Mouse (Mus musculus): ENCODE results near the gene Hist1h2bm. TPM values are rescaled to one million over a fixed set of nuclear protein-coding genes. Genes with fewer than 3 reads are reported as not detected.
A peak's percentile ranks its signal among the peaks of the same experiment; 100 is the strongest.
"Not testable (repeated sequence)": the region's sequence is repeated elsewhere in the genome, so short reads cannot be mapped to it uniquely, and the experiment has no call there.

Hist1h2bm gene
- polyA plus RNA-seq, 1 experiment from 2014 or later, result 2.3 TPM

DNA sequence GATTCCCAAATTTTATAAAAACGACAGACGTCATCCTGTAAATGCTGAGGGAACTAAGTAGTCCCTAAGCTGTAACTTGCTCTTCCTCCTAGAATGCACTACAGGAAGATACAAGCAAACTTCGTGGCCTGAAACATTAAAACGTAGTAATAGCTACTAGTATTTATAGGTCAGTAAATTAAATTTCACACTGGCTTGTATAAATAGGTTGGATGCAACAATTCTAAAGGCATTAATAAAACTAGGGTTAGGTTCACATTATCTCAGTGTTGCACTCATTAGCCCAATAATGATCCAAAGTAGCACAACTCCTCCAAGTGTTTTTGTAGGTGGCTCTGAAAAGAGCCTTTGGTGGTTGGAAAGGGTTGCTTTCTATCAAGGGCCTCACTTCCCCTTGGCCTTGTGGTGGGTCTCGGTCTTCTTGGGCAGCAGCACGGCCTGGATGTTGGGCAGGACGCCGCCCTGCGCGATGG lies 31.2 kb downstream of the Hist1h2bm start:
- Histone ChIP-seq H3K4me3 (ENCODE audit: low read depth, low read length) (peak overlapping the region; percentile 46), H3K27ac (ENCODE audit: low read depth) (peak overlapping the region; percentile 98), H3K9me3 (ENCODE audit: low read length) (no peaks in the 10 kb centered on the region), H3K4me1 (ENCODE audit: insufficient read depth) (peaks cover 15% of the 10 kb centered on the region), H3K4me2 (ENCODE audit: low read depth, low read length) (peak overlapping the region; percentile 67), H3K27me3 (ENCODE audit: insufficient read depth, low read length) (no peaks in the 10 kb centered on the region), H3K36me3 (replicated peaks; ENCODE audit: insufficient read depth, low read length) (no peaks in the 10 kb centered on the region), H3K9ac (replicated peaks) (peak overlapping the region; percentile 78)
- no peak for ATAC-seq
- 3% methylated on average over 10 of the region's 10 CpGs for WGBS (ENCODE audit: insufficient replicate concordance)
- DNase-seq, result no peak
- TF ChIP-seq CTCF (IDR thresholded peaks at IDR 0.05; ENCODE audit: low read depth) (no peak), EP300 (IDR thresholded peaks at IDR 0.05; ENCODE audit: low read depth) (no peak)

- peak; percentile 80 for DNase-seq
- ATAC-seq, result peak; percentile 89
Measured at GRCm38 (mm10) chr13:21753524-21754285, 31.9 kb downstream of the Hist1h2bm start, which contains the start of the genes Hist1h2ak and Hist1h2bn. TSS of gene Hist1h2ak (minus strand) at chr13:21753827. TSS of gene Hist1h2bn (plus strand) at chr13:21754123.

GRCm38 (mm10) chr13:21754294-21755001 lies 32.6 kb downstream of the Hist1h2bm start:
- DNase-seq, result peak; percentile 76
- peak; percentile 75; the same call in 1 of the 2 replicates for TF ChIP-seq EP300 (IDR thresholded peaks at IDR 0.05; ENCODE audit: low read depth)
- Histone ChIP-seq H3K4me1 (ENCODE audit: insufficient read depth) (peaks cover 13% of the 10 kb centered on the region), H3K9ac (replicated peaks) (peak overlapping the region; percentile 60), H3K27ac (ENCODE audit: low read depth) (peak overlapping the region; percentile 98), H3K4me2 (ENCODE audit: low read depth, low read length) (peak overlapping the region; percentile 70), H3K4me3 (ENCODE audit: low read depth, low read length) (peak overlapping the region; percentile 46)
- H3K36me3 ChIP-seq (replicated peaks; ENCODE audit: insufficient read depth, low read length); H3K27me3 ChIP-seq (ENCODE audit: insufficient read depth, low read length); H3K9me3 ChIP-seq (ENCODE audit: low read length): not testable (repeated sequence)
- WGBS (ENCODE audit: insufficient replicate concordance), result under 1% methylated on average over 15 of the region's 26 CpGs
- ATAC-seq, result peak; percentile 1; the same call in 1 of the 2 replicates

More at GRCm38 (mm10) chr13:21753524-21754285, 31.9 kb downstream of the Hist1h2bm start, which contains the start of the genes Hist1h2ak and Hist1h2bn:
- H3K36me3 ChIP-seq (replicated peaks; ENCODE audit: insufficient read depth, low read length); H3K27me3 ChIP-seq (ENCODE audit: insufficient read depth, low read length); H3K9me3 ChIP-seq (ENCODE audit: low read length): not testable (repeated sequence)
- peak within 1 kb of the TSS; percentile 46 for H3K4me3 ChIP-seq (ENCODE audit: low read depth, low read length)
- H3K27ac ChIP-seq (ENCODE audit: low read depth), result peak within 1 kb of the TSS; percentile 98
- H3K4me2 ChIP-seq (ENCODE audit: low read depth, low read length), result peak within 1 kb of the TSS; percentile 70
- H3K9ac ChIP-seq (replicated peaks), result peak within 1 kb of the TSS; percentile 78
- WGBS (ENCODE audit: insufficient replicate concordance), result under 1% methylated on average over 42 of the region's 50 CpGs
- H3K4me1 ChIP-seq (ENCODE audit: insufficient read depth), result peaks cover 15% of the 10 kb centered on the region
- peak; percentile 82 for TF ChIP-seq EP300 (IDR thresholded peaks at IDR 0.05; ENCODE audit: low read depth)
- peak; percentile 41 for TF ChIP-seq CTCF (IDR thresholded peaks at IDR 0.05; ENCODE audit: low read depth)

- DNase-seq (no peak), ATAC-seq (no peak)
- Histone ChIP-seq H3K36me3 (replicated peaks; ENCODE audit: insufficient read depth, low read length) (no peaks in the 10 kb centered on the region), H3K27ac (ENCODE audit: low read depth) (peak overlapping the region; percentile 83), H3K9me3 (ENCODE audit: low read length) (no peaks in the 10 kb centered on the region), H3K4me2 (ENCODE audit: low read depth, low read length) (peak overlapping the region; percentile 70), H3K4me1 (ENCODE audit: insufficient read depth) (peaks cover 10% of the 10 kb centered on the region), H3K27me3 (ENCODE audit: insufficient read depth, low read length) (no peaks in the 10 kb centered on the region), H3K4me3 (ENCODE audit: low read depth, low read length) (peak overlapping the region; percentile 46), H3K9ac (replicated peaks) (no peak overlapping the region)
- WGBS (ENCODE audit: insufficient replicate concordance), result 78% methylated on average over 1 of the region's 1 CpGs
- TF ChIP-seq CTCF (IDR thresholded peaks at IDR 0.05; ENCODE audit: low read depth) (no peak), EP300 (IDR thresholded peaks at IDR 0.05; ENCODE audit: low read depth) (no peak)
Measured at GRCm38 (mm10) chr13:21755707-21756106, 33.9 kb downstream of the Hist1h2bm start.

Small RNA genes lying within 50 kb of the gene (microRNA-seq; reads per million reads assigned to microRNA genes)
- gene Gm44357 (not detected), gene Gm44367 (not detected), gene Gm44454 (not detected)

Other genes with a start within 250 kb of the Hist1h2bm start
- 0.77 and 0.78 TPM in 2 replicates for gene Zkscan4, start 243.1 kb upstream of the Hist1h2bm start, polyA plus RNA-seq (2015; fragmentation: Nextera tagmentation; extraction: Ambion mirVana)
- not detected in 2 replicates for gene Gm10065, start 242.6 kb upstream of the Hist1h2bm start, polyA plus RNA-seq (2015; fragmentation: Nextera tagmentation; extraction: Ambion mirVana)
- 0.52 and 0.70 TPM in 2 replicates for gene AK157302, start 226.8 kb upstream of the Hist1h2bm start, polyA plus RNA-seq (2015; fragmentation: Nextera tagmentation; extraction: Ambion mirVana)
- gene Gm11273, start 220.6 kb upstream of the Hist1h2bm start, polyA plus RNA-seq (2015; fragmentation: Nextera tagmentation; extraction: Ambion mirVana), result 6.4 and 8.9 TPM in 2 replicates
- gene Zkscan8, start 190.9 kb upstream of the Hist1h2bm start, polyA plus RNA-seq (2015; fragmentation: Nextera tagmentation; extraction: Ambion mirVana), result 1.2 and 1.6 TPM in 2 replicates
- not detected in 2 replicates for gene Olfr1366, start 179.2 kb upstream of the Hist1h2bm start, polyA plus RNA-seq (2015; fragmentation: Nextera tagmentation; extraction: Ambion mirVana)
- 0.02 TPM in 1 of 2 replicates, not detected in the other for gene Olfr1535, start 162.2 kb upstream of the Hist1h2bm start, polyA plus RNA-seq (2015; fragmentation: Nextera tagmentation; extraction: Ambion mirVana)
- gene Olfr1364, start 140.3 kb upstream of the Hist1h2bm start, polyA plus RNA-seq (2015; fragmentation: Nextera tagmentation; extraction: Ambion mirVana), result not detected in 2 replicates
- not detected in 2 replicates for gene Olfr1362, start 108.0 kb upstream of the Hist1h2bm start, polyA plus RNA-seq (2015; fragmentation: Nextera tagmentation; extraction: Ambion mirVana)
- not detected in 2 replicates for gene Olfr11, start 79.5 kb upstream of the Hist1h2bm start, polyA plus RNA-seq (2015; fragmentation: Nextera tagmentation; extraction: Ambion mirVana)
- gene Olfr1361, start 58.7 kb upstream of the Hist1h2bm start, polyA plus RNA-seq (2015; fragmentation: Nextera tagmentation; extraction: Ambion mirVana), result not detected in 2 replicates
- not detected in 2 replicates for gene Olfr1360, start 44.6 kb upstream of the Hist1h2bm start, polyA plus RNA-seq (2015; fragmentation: Nextera tagmentation; extraction: Ambion mirVana)
- gene Olfr1359, start 23.9 kb upstream of the Hist1h2bm start, polyA plus RNA-seq (2015; fragmentation: Nextera tagmentation; extraction: Ambion mirVana), result not detected in 2 replicates
- gene Hist1h2bl, start 5.9 kb upstream of the Hist1h2bm start, polyA plus RNA-seq (2015; fragmentation: Nextera tagmentation; extraction: Ambion mirVana), result 0.51 and 1.9 TPM in 2 replicates
- gene Hist1h2ai, start 5.6 kb upstream of the Hist1h2bm start, polyA plus RNA-seq (2015; fragmentation: Nextera tagmentation; extraction: Ambion mirVana), result 16.4 and 20.2 TPM in 2 replicates
- gene Hist1h3h, start 4.4 kb upstream of the Hist1h2bm start, polyA plus RNA-seq (2015; fragmentation: Nextera tagmentation; extraction: Ambion mirVana), result 7.1 and 8.7 TPM in 2 replicates
- 0.19 and 0.32 TPM in 2 replicates for gene Hist1h4j, start 13.0 kb downstream of the Hist1h2bm start, polyA plus RNA-seq (2015; fragmentation: Nextera tagmentation; extraction: Ambion mirVana)
- gene Hist1h4k, start 28.5 kb downstream of the Hist1h2bm start, polyA plus RNA-seq (2015; fragmentation: Nextera tagmentation; extraction: Ambion mirVana), result 2.4 and 3.6 TPM in 2 replicates
- gene Hist1h2ak, start 31.8 kb downstream of the Hist1h2bm start, polyA plus RNA-seq (2015; fragmentation: Nextera tagmentation; extraction: Ambion mirVana), result 44.2 and 62.3 TPM in 2 replicates
- gene Hist1h2bn, start 32.1 kb downstream of the Hist1h2bm start, polyA plus RNA-seq (2015; fragmentation: Nextera tagmentation; extraction: Ambion mirVana), result 7.2 and 7.3 TPM in 2 replicates
- gene Hist1h1b, start 58.6 kb downstream of the Hist1h2bm start, polyA plus RNA-seq (2015; fragmentation: Nextera tagmentation; extraction: Ambion mirVana), result 20.0 and 27.9 TPM in 2 replicates
- 95.1 and 107 TPM in 2 replicates for gene Hist1h3i, start 61.3 kb downstream of the Hist1h2bm start, polyA plus RNA-seq (2015; fragmentation: Nextera tagmentation; extraction: Ambion mirVana)
- gene Hist1h2an, start 65.2 kb downstream of the Hist1h2bm start, polyA plus RNA-seq (2015; fragmentation: Nextera tagmentation; extraction: Ambion mirVana), result 8.4 and 11.4 TPM in 2 replicates
- 2.4 and 4.6 TPM in 2 replicates for gene Hist1h2bp, start 65.4 kb downstream of the Hist1h2bm start, polyA plus RNA-seq (2015; fragmentation: Nextera tagmentation; extraction: Ambion mirVana)
- gene Hist1h2bq, start 88.2 kb downstream of the Hist1h2bm start, polyA plus RNA-seq (2015; fragmentation: Nextera tagmentation; extraction: Ambion mirVana), result 14.3 and 15.4 TPM in 2 replicates
- not detected in 2 replicates for gene Hist1h2ao, start 88.4 kb downstream of the Hist1h2bm start, polyA plus RNA-seq (2015; fragmentation: Nextera tagmentation; extraction: Ambion mirVana)
- gene Hist1h4m, start 89.7 kb downstream of the Hist1h2bm start, polyA plus RNA-seq (2015; fragmentation: Nextera tagmentation; extraction: Ambion mirVana), result not detected in 2 replicates
- 9.2 and 9.8 TPM in 2 replicates for gene Hist1h4n, start 110.2 kb downstream of the Hist1h2bm start, polyA plus RNA-seq (2015; fragmentation: Nextera tagmentation; extraction: Ambion mirVana)
- gene Hist1h2ap, start 111.5 kb downstream of the Hist1h2bm start, polyA plus RNA-seq (2015; fragmentation: Nextera tagmentation; extraction: Ambion mirVana), result 3,753 and 3,756 TPM in 2 replicates
- gene Hist1h2br, start 111.7 kb downstream of the Hist1h2bm start, polyA plus RNA-seq (2015; fragmentation: Nextera tagmentation; extraction: Ambion mirVana), result 14.9 and 15.6 TPM in 2 replicates
- gene Zfp184, start 223.1 kb downstream of the Hist1h2bm start, polyA plus RNA-seq (2015; fragmentation: Nextera tagmentation; extraction: Ambion mirVana), result 0.27 and 0.32 TPM in 2 replicates